Mouse (Mus musculus): ENCODE data around the gene Immp2l. TPM values are rescaled to one million over a fixed set of nuclear protein-coding genes. Genes with fewer than 3 reads are reported as not detected.

The Immp2l gene
- total RNA-seq, 1 experiment, result 11.4 TPM

DNA sequence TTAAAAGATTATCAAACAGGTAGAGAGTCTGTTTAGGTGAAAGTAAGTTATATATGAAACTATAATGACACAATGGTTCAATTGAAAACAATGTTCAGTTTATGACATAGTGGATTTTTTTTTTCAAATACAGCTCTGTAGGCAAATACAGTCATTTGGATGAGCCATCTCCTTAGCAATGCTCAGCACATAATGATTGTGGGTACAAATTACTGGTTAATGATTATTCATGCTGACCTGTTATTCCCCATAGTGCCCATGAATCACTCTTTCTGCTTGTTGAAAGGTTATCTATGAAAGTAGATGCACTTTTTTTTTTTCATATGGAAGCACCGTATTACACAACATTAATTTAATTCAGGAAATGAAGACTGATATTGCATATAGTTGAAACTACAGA is 58.0 kb downstream of the Immp2l start:
- no peak overlapping the region for H3K27ac ChIP-seq (ENCODE audit: insufficient read depth, low read depth, low read length, poor library complexity, severe bottlenecking)
- in situ Hi-C loops (cut with MboI; ENCODE audit: low sequenced_read_pairs in 2 of 2, unreplicated experiment in 2 of 2), result no loop called here
- no peaks in the 10 kb centered on the region for H3K9me3 ChIP-seq (ENCODE audit: control insufficient read depth, insufficient read depth, low read depth, low read length)
- H3K9ac ChIP-seq (ENCODE audit: insufficient read depth, low read depth, low read length, poor library complexity, severe bottlenecking), result no peak overlapping the region
- H3K4me3 ChIP-seq (ENCODE audit: insufficient read depth in 1 of 2, low read depth in 1 of 2, low read length in 2 of 2, poor library complexity in 1 of 2, severe bottlenecking in 1 of 2), result no peak overlapping the region
- H3K36me3 ChIP-seq (ENCODE audit: control insufficient read depth, insufficient read depth, low read length, poor library complexity, severe bottlenecking), result no peaks in the 10 kb centered on the region
- no peak for TF ChIP-seq HCFC1 (IDR thresholded peaks at IDR 0.05; ENCODE audit: borderline replicate concordance, insufficient read depth, low read length)
- no peak for TF ChIP-seq ZC3H11A (IDR thresholded peaks at IDR 0.05; ENCODE audit: borderline replicate concordance, low read depth, low read length)
- no peak for TF ChIP-seq CHD2 (IDR thresholded peaks at IDR 0.05; ENCODE audit: low read depth, low read length)
- no peak for TF ChIP-seq ZNF384 (IDR thresholded peaks at IDR 0.05; ENCODE audit: low read depth, low read length)
- TF ChIP-seq MAFK (IDR thresholded peaks at IDR 0.05; ENCODE audit: insufficient read depth, low read depth, low read length), result no peak
- H3K4me1 ChIP-seq (ENCODE audit: control insufficient read depth in 2 of 2, insufficient read depth in 2 of 2, low read length in 2 of 2, poor library complexity in 1 of 2), result no peaks in the 10 kb centered on the region
- DNase-seq (ENCODE audit: low read depth, low spot score), result no peak

DNA sequence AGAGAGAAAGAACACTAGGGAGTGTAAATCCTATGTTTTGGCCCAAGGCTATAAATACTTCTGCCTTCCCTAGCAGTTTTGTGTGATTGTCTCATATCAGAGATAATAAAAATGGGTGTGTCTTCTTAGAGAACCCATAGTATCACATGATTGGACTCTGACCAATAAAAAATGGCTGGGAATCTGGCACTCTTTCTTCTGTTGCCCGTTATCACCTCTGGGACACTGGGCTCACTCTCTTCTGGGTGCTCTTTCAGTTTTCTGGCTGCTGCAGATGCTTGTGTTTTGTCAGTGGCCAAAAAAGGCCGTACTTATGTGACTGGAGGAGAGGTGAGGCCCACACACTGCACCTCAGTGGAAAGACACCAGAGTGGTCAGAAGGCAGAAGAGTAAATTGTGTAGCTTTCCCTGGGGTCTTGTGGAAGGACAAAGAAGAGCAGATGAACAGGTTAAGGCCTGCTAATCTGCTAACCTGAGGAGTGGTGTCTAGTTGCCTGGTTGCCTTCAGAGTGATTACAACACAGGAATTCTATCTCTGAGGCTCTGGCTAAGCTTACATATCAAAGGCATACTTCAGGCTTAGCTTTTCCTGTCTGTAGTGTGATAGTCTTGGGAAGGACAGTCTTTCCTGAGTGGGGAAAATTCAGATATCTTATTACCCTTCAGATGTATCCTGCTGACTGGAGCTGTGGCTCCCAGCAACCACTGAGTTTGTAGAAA is 60.6 kb downstream of the Immp2l start:
- H3K4me1 ChIP-seq (ENCODE audit: control insufficient read depth in 2 of 2, insufficient read depth in 2 of 2, low read length in 2 of 2, poor library complexity in 1 of 2), result no peaks in the 10 kb centered on the region
- H3K27ac ChIP-seq (ENCODE audit: insufficient read depth, low read depth, low read length, poor library complexity, severe bottlenecking), result no peak overlapping the region
- DNase-seq (ENCODE audit: low read depth, low spot score), result no peak
- H3K9ac ChIP-seq (ENCODE audit: insufficient read depth, low read depth, low read length, poor library complexity, severe bottlenecking), result no peak overlapping the region
- H3K4me3 ChIP-seq (ENCODE audit: insufficient read depth in 1 of 2, low read depth in 1 of 2, low read length in 2 of 2, poor library complexity in 1 of 2, severe bottlenecking in 1 of 2), result no peak overlapping the region
- H3K9me3 ChIP-seq (ENCODE audit: control insufficient read depth, insufficient read depth, low read depth, low read length), result no peaks in the 10 kb centered on the region
- no peaks in the 10 kb centered on the region for H3K36me3 ChIP-seq (ENCODE audit: control insufficient read depth, insufficient read depth, low read length, poor library complexity, severe bottlenecking)
- in situ Hi-C loops (cut with MboI; ENCODE audit: low sequenced_read_pairs in 2 of 2, unreplicated experiment in 2 of 2), result no loop called here
- TF ChIP-seq CHD2 (IDR thresholded peaks at IDR 0.05; ENCODE audit: low read depth, low read length) (no peak), ZNF384 (IDR thresholded peaks at IDR 0.05; ENCODE audit: low read depth, low read length) (no peak), HCFC1 (IDR thresholded peaks at IDR 0.05; ENCODE audit: borderline replicate concordance, insufficient read depth, low read length) (no peak), ZC3H11A (IDR thresholded peaks at IDR 0.05; ENCODE audit: borderline replicate concordance, low read depth, low read length) (no peak), MAFK (IDR thresholded peaks at IDR 0.05; ENCODE audit: insufficient read depth, low read depth, low read length) (no peak)

DNA sequence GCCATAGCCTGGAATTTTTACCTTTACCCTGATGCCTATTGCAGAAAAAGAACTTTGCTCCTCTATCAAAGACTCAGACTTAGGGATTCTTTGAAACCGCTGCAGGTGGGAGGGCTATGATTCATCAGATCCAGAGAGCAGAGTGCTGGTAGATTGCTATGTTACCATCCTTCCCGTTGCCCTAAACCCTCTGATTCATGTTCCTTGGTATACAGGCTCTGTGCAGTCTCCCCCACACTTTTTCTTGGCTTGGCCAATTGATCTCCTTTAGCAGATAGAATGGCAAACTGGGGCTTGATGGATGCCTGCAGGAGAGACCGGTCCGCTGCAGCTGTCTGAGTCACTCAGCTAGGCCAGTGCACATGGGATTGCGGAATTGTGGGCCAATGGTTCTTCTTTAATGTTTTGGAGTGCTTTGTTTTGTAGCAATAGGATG is 66.1 kb downstream of the Immp2l start:
- Histone ChIP-seq H3K27ac (ENCODE audit: insufficient read depth, low read depth, low read length, poor library complexity, severe bottlenecking) (no peak overlapping the region), H3K4me3 (ENCODE audit: insufficient read depth in 1 of 2, low read depth in 1 of 2, low read length in 2 of 2, poor library complexity in 1 of 2, severe bottlenecking in 1 of 2) (no peak overlapping the region), H3K9ac (ENCODE audit: insufficient read depth, low read depth, low read length, poor library complexity, severe bottlenecking) (no peak overlapping the region), H3K4me1 (ENCODE audit: control insufficient read depth in 2 of 2, insufficient read depth in 2 of 2, low read length in 2 of 2, poor library complexity in 1 of 2) (no peaks in the 10 kb centered on the region), H3K36me3 (ENCODE audit: control insufficient read depth, insufficient read depth, low read length, poor library complexity, severe bottlenecking) (no peaks in the 10 kb centered on the region), H3K9me3 (ENCODE audit: control insufficient read depth, insufficient read depth, low read depth, low read length) (no peaks in the 10 kb centered on the region)
- in situ Hi-C loops (cut with MboI; ENCODE audit: low sequenced_read_pairs in 2 of 2, unreplicated experiment in 2 of 2), result no loop called here
- DNase-seq (ENCODE audit: low read depth, low spot score), result no peak
- TF ChIP-seq HCFC1 (IDR thresholded peaks at IDR 0.05; ENCODE audit: borderline replicate concordance, insufficient read depth, low read length) (no peak), CHD2 (IDR thresholded peaks at IDR 0.05; ENCODE audit: low read depth, low read length) (no peak), MAFK (IDR thresholded peaks at IDR 0.05; ENCODE audit: insufficient read depth, low read depth, low read length) (no peak), ZC3H11A (IDR thresholded peaks at IDR 0.05; ENCODE audit: borderline replicate concordance, low read depth, low read length) (no peak), ZNF384 (IDR thresholded peaks at IDR 0.05; ENCODE audit: low read depth, low read length) (no peak)

DNA sequence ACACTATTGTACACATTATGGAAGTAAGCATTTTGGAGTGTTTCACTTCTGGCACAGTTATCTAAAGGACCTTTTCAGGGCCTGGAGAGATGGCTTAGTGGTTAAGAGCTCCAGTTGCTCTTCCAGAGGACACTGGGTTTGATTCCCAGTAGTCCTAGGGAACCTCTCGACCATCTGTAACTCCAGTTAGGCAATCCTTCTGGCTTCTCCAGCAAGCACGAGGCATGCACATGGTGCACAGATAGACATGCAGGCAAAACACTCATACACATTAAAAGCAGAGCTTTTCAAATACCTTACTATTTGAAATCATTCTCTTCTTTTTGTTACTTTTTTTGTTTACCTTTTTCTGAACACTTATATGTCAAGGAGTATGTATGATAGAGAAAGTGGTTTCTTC is 66.9 kb downstream of the Immp2l start:
- no peak for DNase-seq (ENCODE audit: low read depth, low spot score)
- in situ Hi-C loops (cut with MboI; ENCODE audit: low sequenced_read_pairs in 2 of 2, unreplicated experiment in 2 of 2), result no loop called here
- Histone ChIP-seq H3K4me1 (ENCODE audit: control insufficient read depth in 2 of 2, insufficient read depth in 2 of 2, low read length in 2 of 2, poor library complexity in 1 of 2) (no peaks in the 10 kb centered on the region), H3K36me3 (ENCODE audit: control insufficient read depth, insufficient read depth, low read length, poor library complexity, severe bottlenecking) (no peaks in the 10 kb centered on the region), H3K4me3 (ENCODE audit: insufficient read depth in 1 of 2, low read depth in 1 of 2, low read length in 2 of 2, poor library complexity in 1 of 2, severe bottlenecking in 1 of 2) (no peak overlapping the region), H3K9ac (ENCODE audit: insufficient read depth, low read depth, low read length, poor library complexity, severe bottlenecking) (no peak overlapping the region), H3K9me3 (ENCODE audit: control insufficient read depth, insufficient read depth, low read depth, low read length) (no peaks in the 10 kb centered on the region), H3K27ac (ENCODE audit: insufficient read depth, low read depth, low read length, poor library complexity, severe bottlenecking) (no peak overlapping the region)
- TF ChIP-seq ZC3H11A (IDR thresholded peaks at IDR 0.05; ENCODE audit: borderline replicate concordance, low read depth, low read length) (no peak), HCFC1 (IDR thresholded peaks at IDR 0.05; ENCODE audit: borderline replicate concordance, insufficient read depth, low read length) (no peak)

DNA sequence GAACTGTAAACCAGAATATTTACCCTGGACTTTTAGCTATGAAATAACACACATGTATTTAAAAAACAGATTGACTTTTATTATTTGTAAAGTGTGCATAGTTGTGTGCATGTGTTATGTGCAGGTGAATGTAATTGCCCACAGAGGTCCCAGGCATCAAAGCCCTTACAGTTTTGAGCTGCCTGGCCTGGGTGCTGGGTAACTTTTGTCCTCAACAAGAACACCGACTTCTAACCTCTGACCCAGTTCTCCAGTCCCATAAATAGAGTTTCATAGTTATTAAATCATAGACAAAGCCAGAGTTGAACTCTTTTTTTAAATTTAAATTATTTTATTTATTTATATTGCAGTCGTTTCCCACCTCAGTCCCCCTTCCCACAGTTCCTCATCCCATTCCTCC is 67.4 kb downstream of the Immp2l start:
- H3K27ac ChIP-seq (ENCODE audit: insufficient read depth, low read depth, low read length, poor library complexity, severe bottlenecking), result no peak overlapping the region
- H3K36me3 ChIP-seq (ENCODE audit: control insufficient read depth, insufficient read depth, low read length, poor library complexity, severe bottlenecking), result no peaks in the 10 kb centered on the region
- no peak for DNase-seq (ENCODE audit: low read depth, low spot score)
- no peak overlapping the region for H3K4me3 ChIP-seq (ENCODE audit: insufficient read depth in 1 of 2, low read depth in 1 of 2, low read length in 2 of 2, poor library complexity in 1 of 2, severe bottlenecking in 1 of 2)
- H3K9ac ChIP-seq (ENCODE audit: insufficient read depth, low read depth, low read length, poor library complexity, severe bottlenecking), result no peak overlapping the region
- H3K9me3 ChIP-seq (ENCODE audit: control insufficient read depth, insufficient read depth, low read depth, low read length), result no peaks in the 10 kb centered on the region
- in situ Hi-C loops (cut with MboI; ENCODE audit: low sequenced_read_pairs in 2 of 2, unreplicated experiment in 2 of 2), result no loop called here
- peaks cover 0 to 3% of the 10 kb centered on the region in 2 experiments; a peak in 1 of 4 replicates for H3K4me1 ChIP-seq (ENCODE audit: control insufficient read depth in 2 of 2, insufficient read depth in 2 of 2, low read length in 2 of 2, poor library complexity in 1 of 2)
- no peak for TF ChIP-seq ZNF384 (IDR thresholded peaks at IDR 0.05; ENCODE audit: low read depth, low read length)
- no peak for TF ChIP-seq MAFK (IDR thresholded peaks at IDR 0.05; ENCODE audit: insufficient read depth, low read depth, low read length)
- no peak for TF ChIP-seq HCFC1 (IDR thresholded peaks at IDR 0.05; ENCODE audit: borderline replicate concordance, insufficient read depth, low read length)
- no peak for TF ChIP-seq ZC3H11A (IDR thresholded peaks at IDR 0.05; ENCODE audit: borderline replicate concordance, low read depth, low read length)
- TF ChIP-seq CHD2 (IDR thresholded peaks at IDR 0.05; ENCODE audit: low read depth, low read length), result no peak

Measured in ES-E14 (cell line).